Mouse (Mus musculus): ENCODE measurements around the gene Trpc2. TPM values are rescaled to one million over a fixed set of nuclear protein-coding genes. Genes with fewer than 3 reads are reported as not detected.
A peak's percentile ranks its signal among the peaks of the same experiment; 100 is the strongest.

Trpc2 gene
- total and polyA plus RNA-seq, 3 experiments: not detected

DNA sequence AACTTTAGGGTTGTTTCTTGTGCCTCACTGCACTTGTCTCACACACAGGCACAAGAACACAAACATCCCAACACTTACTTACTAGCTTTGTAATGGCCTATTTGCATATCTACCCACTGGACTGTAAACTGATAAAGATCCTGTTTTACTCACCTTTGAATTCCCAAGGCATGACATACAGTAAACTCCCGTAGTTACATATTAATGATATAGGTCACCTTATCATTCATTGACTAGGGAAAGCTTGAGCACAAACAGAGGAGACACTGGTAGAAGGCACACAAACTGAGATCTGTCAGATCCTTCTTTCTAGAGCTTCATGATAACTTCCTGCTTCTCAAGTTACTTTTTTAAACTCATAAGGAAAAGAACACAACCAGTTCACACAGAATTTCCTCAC is 20.7 kb upstream of the Trpc2 start:
- Histone ChIP-seq H3K4me1 (ENCODE audit: control insufficient read depth in 1 of 2, insufficient read depth in 2 of 2, low read length in 2 of 2) (peaks cover 11% of the 10 kb centered on the region in 2 experiments), H3K27ac (ENCODE audit: control insufficient read depth, low read depth, low read length) (no peak overlapping the region), H3K36me3 (ENCODE audit: control insufficient read depth in 1 of 2, insufficient read depth in 2 of 2, low read length in 2 of 2) (peaks cover 1 to 33% of the 10 kb centered on the region in 2 experiments), H3K4me3 (ENCODE audit: control insufficient read depth in 1 of 2, insufficient read depth in 1 of 2, low read depth in 2 of 2, low read length in 2 of 2) (no peak overlapping the region), H3K9ac (ENCODE audit: control insufficient read depth, low read depth, low read length, poor library complexity, severe bottlenecking) (no peak overlapping the region), H3K79me2 (ENCODE audit: control insufficient read depth, insufficient read depth, low read length, poor library complexity) (peaks cover 26% of the 10 kb centered on the region), H3K9me3 (replicated peaks; ENCODE audit: insufficient read depth, low read length) (no peaks in the 10 kb centered on the region), H3K27me3 (ENCODE audit: control insufficient read depth in 1 of 2, insufficient read depth in 2 of 2, low read length in 2 of 2) (no peaks in the 10 kb centered on the region)
- DNase-seq (ENCODE audit: low read depth, low spot score): no peak
- TF ChIP-seq GATA1 (IDR thresholded peaks at IDR 0.05; ENCODE audit: low read depth, low read length): 0 out of 2 replicates have a peak, but pooled peaks have one; percentile 14
- no peak for TF ChIP-seq POLR2AphosphoS2 (IDR thresholded peaks at IDR 0.05; ENCODE audit: low read length)

DNA sequence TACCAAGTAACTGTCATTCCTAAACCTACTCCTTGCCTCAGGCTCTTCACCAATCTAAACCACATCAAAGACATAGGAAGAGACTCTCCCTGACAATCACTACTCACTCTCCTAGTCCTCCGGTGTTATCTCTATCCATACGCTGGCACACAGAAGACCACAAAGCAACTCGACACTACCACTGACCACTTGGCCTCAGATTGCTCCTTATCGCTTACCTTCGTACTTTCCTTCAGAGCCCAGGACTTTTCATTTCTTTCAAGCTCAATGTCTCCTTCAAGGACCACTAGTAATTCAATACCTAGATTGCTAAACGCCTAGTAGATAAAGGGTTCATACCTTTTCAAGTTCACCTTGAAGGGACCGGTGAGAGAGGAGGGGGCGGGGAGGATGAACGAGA is 19.0 kb upstream of the Trpc2 start:
- peak overlapping the region; percentile 67 for H3K9ac ChIP-seq (ENCODE audit: control insufficient read depth, low read depth, low read length, poor library complexity, severe bottlenecking)
- TF ChIP-seq POLR2AphosphoS2 (IDR thresholded peaks at IDR 0.05; ENCODE audit: low read length) (no peak), TAL1 (IDR thresholded peaks at IDR 0.05; ENCODE audit: low read length) (peak; percentile 38), CHD2 (IDR thresholded peaks at IDR 0.05; ENCODE audit: low read length) (no peak), GABPA (IDR thresholded peaks at IDR 0.05; ENCODE audit: low read depth, low read length) (no peak), MYB (IDR thresholded peaks at IDR 0.05; ENCODE audit: low read depth, low read length) (no peak), GATA1 (IDR thresholded peaks at IDR 0.05; ENCODE audit: low read depth, low read length) (peak; percentile 24; the same call in 1 of the 2 replicates)
- peaks cover 32% of the 10 kb centered on the region for H3K79me2 ChIP-seq (ENCODE audit: control insufficient read depth, insufficient read depth, low read length, poor library complexity)
- peak; percentile 15 for DNase-seq (ENCODE audit: low read depth, low spot score)
- H3K27ac ChIP-seq (ENCODE audit: control insufficient read depth, low read depth, low read length): no peak overlapping the region
- H3K36me3 ChIP-seq (ENCODE audit: control insufficient read depth in 1 of 2, insufficient read depth in 2 of 2, low read length in 2 of 2): peaks cover 0 to 34% of the 10 kb centered on the region in 2 experiments; a peak in 3 of 4 replicates
- H3K4me1 ChIP-seq (ENCODE audit: control insufficient read depth in 1 of 2, insufficient read depth in 2 of 2, low read length in 2 of 2): peaks cover 11% of the 10 kb centered on the region in 2 experiments
- no peaks in the 10 kb centered on the region for H3K27me3 ChIP-seq (ENCODE audit: control insufficient read depth in 1 of 2, insufficient read depth in 2 of 2, low read length in 2 of 2)
- H3K9me3 ChIP-seq (replicated peaks; ENCODE audit: insufficient read depth, low read length): no peaks in the 10 kb centered on the region
- peak overlapping the region; percentile 70 to 74 for H3K4me3 ChIP-seq (ENCODE audit: control insufficient read depth in 1 of 2, insufficient read depth in 1 of 2, low read depth in 2 of 2, low read length in 2 of 2)

DNA sequence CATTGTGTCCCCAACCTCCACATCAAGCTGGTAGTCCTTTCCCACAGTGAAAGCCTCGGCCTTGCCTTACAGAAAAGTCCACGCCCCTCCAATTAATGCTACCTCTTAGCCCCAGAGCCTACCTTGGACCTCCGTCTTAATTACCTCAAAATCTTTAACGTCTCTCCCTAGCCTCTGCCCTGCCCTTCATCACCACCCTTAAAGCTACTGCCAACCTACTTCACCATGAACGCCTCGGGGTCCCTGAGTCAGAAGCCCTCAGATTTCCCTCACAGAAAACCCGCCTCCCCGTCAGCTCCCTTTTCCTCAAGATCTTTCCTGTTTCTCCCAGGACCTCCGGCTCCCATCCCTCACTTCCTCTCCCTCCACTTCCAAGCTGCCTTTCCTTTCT is 18.3 kb upstream of the Trpc2 start:
- peak overlapping the region; percentile 11; the same call in 1 of the 2 replicates for H3K27ac ChIP-seq (ENCODE audit: control insufficient read depth, low read depth, low read length)
- H3K27me3 ChIP-seq (ENCODE audit: control insufficient read depth in 1 of 2, insufficient read depth in 2 of 2, low read length in 2 of 2): no peaks in the 10 kb centered on the region
- H3K4me1 ChIP-seq (ENCODE audit: control insufficient read depth in 1 of 2, insufficient read depth in 2 of 2, low read length in 2 of 2): peaks cover 11% of the 10 kb centered on the region in 2 experiments
- TF ChIP-seq SIN3A (IDR thresholded peaks at IDR 0.05; ENCODE audit: low read length) (no peak; the same call in 1 of the 2 replicates), POLR2A (IDR thresholded peaks at IDR 0.05; ENCODE audit: control insufficient read depth in 1 of 2, insufficient read depth in 1 of 2, low read depth in 1 of 2, low read length in 2 of 2, poor library complexity in 1 of 2) (no peak), SMC3 (IDR thresholded peaks at IDR 0.05; ENCODE audit: low read depth, low read length) (no peak), ZNF384 (IDR thresholded peaks at IDR 0.05; ENCODE audit: low read depth, low read length) (no peak), ETS1 (IDR thresholded peaks at IDR 0.05; ENCODE audit: low read depth, low read length) (no peak), TCF12 (IDR thresholded peaks at IDR 0.05; ENCODE audit: low read depth, low read length) (no peak), MAFK (IDR thresholded peaks at IDR 0.05; ENCODE audit: borderline replicate concordance, low read depth, low read length) (no peak), CHD1 (IDR thresholded peaks at IDR 0.05; ENCODE audit: low read depth, low read length) (no peak), ZC3H11A (IDR thresholded peaks at IDR 0.05; ENCODE audit: low read depth, low read length) (no peak)
- no peaks in the 10 kb centered on the region for H3K9me3 ChIP-seq (replicated peaks; ENCODE audit: insufficient read depth, low read length)
- peaks cover 0 to 34% of the 10 kb centered on the region in 2 experiments; a peak in 3 of 4 replicates for H3K36me3 ChIP-seq (ENCODE audit: control insufficient read depth in 1 of 2, insufficient read depth in 2 of 2, low read length in 2 of 2)
- DNase-seq (ENCODE audit: low read depth, low spot score): no peak
- H3K79me2 ChIP-seq (ENCODE audit: control insufficient read depth, insufficient read depth, low read length, poor library complexity): peaks cover 32% of the 10 kb centered on the region
- H3K9ac ChIP-seq (ENCODE audit: control insufficient read depth, low read depth, low read length, poor library complexity, severe bottlenecking): peak overlapping the region; percentile 67
- H3K4me3 ChIP-seq (ENCODE audit: control insufficient read depth in 1 of 2, insufficient read depth in 1 of 2, low read depth in 2 of 2, low read length in 2 of 2): peak overlapping the region; percentile 70 to 74
